Comparison of ENCODE assay signal across 8 mouse cellular contexts in genomic region chr10:80589879-80590854, GRCm38 (mm10). TPM values are rescaled to one million over a fixed set of nuclear protein-coding genes. Genes with fewer than 3 reads are reported as not detected.
DNase-seq lines count a peak whose midpoint lies in the region; ATAC-seq and TF ChIP-seq lines count a peak whose summit lies in the region.

TSS of gene Abhd17a (minus strand) at chr10:80590341.

- POLR2A ChIA-PET in Patski (lab: Charles Lee): interaction anchor here (0.9 to 1.6 kb wide), 4 partner anchors 10 to 14 kb away, joined by 3 to 5 read pairs (median 4); no protein-coding TSS in a partner anchor

- CTCF ChIA-PET in Patski (lab: Charles Lee): interaction anchor here (3.6 kb wide), 1 partner anchor 11 kb away, joined by 21 read pairs; no protein-coding TSS in a partner anchor

- H3K36me3 ChIP-seq in hindbrain, embryonic 13.5 days: peaks cover 16% of the 10 kb centered on the region

- H3K27ac ChIP-seq in hindbrain, embryonic 13.5 days: peak within 1 kb of the TSS; percentile 79

- under 1% methylated on average over 73 of the region's 73 CpGs for WGBS in hindbrain, embryonic 13.5 days

- H3K27me3 ChIP-seq in Patski: no peaks in the 10 kb centered on the region
- no peaks in the 10 kb centered on the region for H3K27me3 ChIP-seq in hindbrain, embryonic 13.5 days

- in situ Hi-C loops in Patski (cut with MboI; ENCODE audit: low pct_unique_long_range_greater_than_20kb): no loop called here

- peak; percentile 86 for DNase-seq in Patski (ENCODE audit: low read depth, low spot score)
- peak; percentile 96 for DNase-seq in cerebellum, postnatal 14 days
- peak; percentile 90 to 93 for DNase-seq in frontal cortex, postnatal 14 days (ENCODE audit: low spot score in 2 of 2)
- peak; percentile 76 to 88 for DNase-seq in layer of hippocampus, postnatal 25 days (ENCODE audit: extremely low spot score in 1 of 2, low spot score in 1 of 2)
- peak; percentile 95 for DNase-seq in lung, postnatal 25 days (ENCODE audit: low spot score)
- peak; percentile 97 for DNase-seq in retina, embryonic 14.5 days (ENCODE audit: low spot score)
- DNase-seq in thymus, postnatal 4 days: peak; percentile 96

- peak; percentile 83 for ATAC-seq in Patski
- peak; percentile 96 for ATAC-seq in hindbrain, embryonic 13.5 days (ENCODE audit: low FRiP score)

- peak within 1 kb of the TSS; percentile 97 for H3K9ac ChIP-seq in hindbrain, embryonic 13.5 days

- no peaks in the 10 kb centered on the region for H3K9me3 ChIP-seq in hindbrain, embryonic 13.5 days

- H3K4me2 ChIP-seq in hindbrain, embryonic 13.5 days: peak within 1 kb of the TSS; percentile 90

- TF ChIP-seq CTCF in Patski (IDR thresholded peaks at IDR 0.05): no peak

- peak within 1 kb of the TSS; percentile 88 for H3K4me3 ChIP-seq in hindbrain, embryonic 13.5 days

- H3K4me1 ChIP-seq in hindbrain, embryonic 13.5 days (replicated peaks): peaks cover 33% of the 10 kb centered on the region

RNA-seq across cellular contexts. Expression of gene Abhd17a, which starts in this region (rescaled TPM):
- 74.3 TPM for polyA plus RNA-seq in Patski (2021)
- polyA plus RNA-seq in hindbrain, embryonic 13.5 days (2015; fragmentation: Nextera tagmentation; extraction: Ambion mirVana): 93.8 and 96.2 TPM in 2 replicates
- 100 to 1,000 TPM; 184 to 192 TPM for total RNA-seq in layer of hippocampus, postnatal 25 days (2021)

Comparison
In these comparisons a context has a peak if more than half of its experiments do, and no peak if none do; other contexts are left out.
1. Peak in every context shown above with its lines: DNase-seq, ATAC-seq, H3K4me3 ChIP-seq and H3K27ac ChIP-seq.